Mouse (Mus musculus) olfactory bulb, adult 2 months (tissue): Measurements from ENCODE around the gene Mmgt2.

ENCODE experiments used
- CTCF ChIP-seq: fragments of 200-500 bp; IDR thresholded peaks from 2 replicates; pipeline ENCODE4 v1.5.1; 2012; ENCODE audit warnings: low read depth, mild to moderate bottlenecking, low read length, moderate library complexity; ENCODE audit not compliant: insufficient read depth
- POLR2A ChIP-seq: fragments of 200-500 bp; IDR thresholded peaks from 2 replicates; pipeline ENCODE4 v1.6.1; 2012; ENCODE audit warnings: mild to moderate bottlenecking, low read depth, low read length, moderate library complexity; ENCODE audit not compliant: insufficient read depth

- TF ChIP-seq CTCF, result no peak
- TF ChIP-seq POLR2A, result no peak
These were observed 26.7 kb upstream of the Mmgt2 start for GRCm38 (mm10) chr11:62621586-62622283.
